Mouse (Mus musculus): ENCODE results near the gene Olfr1350. TPM values are rescaled to one million over a fixed set of nuclear protein-coding genes. Genes with fewer than 3 reads are reported as not detected.
"Not testable (repeated sequence)": the region's sequence is repeated elsewhere in the genome, so short reads cannot be mapped to it uniquely, and the experiment has no call there.

The Olfr1350 gene
- not detected for total RNA-seq (2021)
- long read RNA-seq, experiment 1: 0 reads
- long read RNA-seq, experiment 2: 0 reads

GRCm38 (mm10) chr7:6564541-6564940 lies at the start of gene Olfr1350:
TSS of gene Olfr1350 (plus strand) at chr7:6564841.
- DNase-seq (ENCODE audit: low spot score in 2 of 2): no peak

GRCm38 (mm10) chr7:6521666-6522065 lies 43.0 kb upstream of the Olfr1350 start:
- no peak for DNase-seq (ENCODE audit: low spot score in 2 of 2)

- DNase-seq (ENCODE audit: low spot score in 2 of 2): no peak
These were observed 41.8 kb upstream of the Olfr1350 start, which contains the start of gene Olfr1349 for GRCm38 (mm10) chr7:6522850-6523249. TSS of gene Olfr1349 (minus strand) at chr7:6522950.

- no peak for DNase-seq (ENCODE audit: low spot score in 2 of 2)
These were observed 39.6 kb upstream of the Olfr1350 start for GRCm38 (mm10) chr7:6525001-6525400.

- no peak for DNase-seq (ENCODE audit: low spot score in 2 of 2)
These were observed 38.5 kb upstream of the Olfr1350 start for GRCm38 (mm10) chr7:6526141-6526540.

- no peak for DNase-seq (ENCODE audit: low spot score in 2 of 2)
These were observed 21.6 kb downstream of the Olfr1350 start for GRCm38 (mm10) chr7:6586096-6586759.

- DNase-seq (ENCODE audit: low spot score in 2 of 2): not testable (repeated sequence)
These were observed 24.1 kb downstream of the Olfr1350 start for GRCm38 (mm10) chr7:6588766-6589165.

- DNase-seq (ENCODE audit: low spot score in 2 of 2): no peak
These were observed 38.7 kb downstream of the Olfr1350 start for GRCm38 (mm10) chr7:6603331-6603730.

Other genes with a start within 250 kb of the Olfr1350 start
- 1 to 10 TPM; 3.1 to 3.3 TPM for gene Zfp583, start 233.6 kb upstream of the Olfr1350 start, total RNA-seq (2021)
- gene Gm3854, start 221.1 kb upstream of the Olfr1350 start, total RNA-seq (2021): under 1 TPM; 0.53 to 0.80 TPM
- gene Zfp78, start 201.6 kb upstream of the Olfr1350 start, total RNA-seq (2021): 1 to 10 TPM; 2.1 to 3.3 TPM
- gene Zfp28, start 181.5 kb upstream of the Olfr1350 start, total RNA-seq (2021): 1 to 10 TPM; 2.1 to 3.3 TPM
- under 1 TPM; 0.38 to 0.73 TPM for gene Smim17, start 166.1 kb upstream of the Olfr1350 start, total RNA-seq (2021)
- not detected for gene Gm20715, start 154.6 kb upstream of the Olfr1350 start, total RNA-seq (2021)
- gene Olfr1344, start 126.2 kb upstream of the Olfr1350 start, total RNA-seq (2021): not detected
- not detected for gene Olfr1336, start 108.7 kb upstream of the Olfr1350 start, total RNA-seq (2021)
- not detected for gene Olfr1346, start 97.7 kb upstream of the Olfr1350 start, total RNA-seq (2021)
- not detected for gene Olfr5, start 77.9 kb upstream of the Olfr1350 start, total RNA-seq (2021)
- gene Olfr1347, start 65.1 kb upstream of the Olfr1350 start, total RNA-seq (2021): not detected
- gene Olfr1348, start 56.1 kb upstream of the Olfr1350 start, total RNA-seq (2021): not detected
- gene Olfr1349, start 41.9 kb upstream of the Olfr1350 start, total RNA-seq (2021): not detected
- 1 to 10 TPM; 1.1 to 3.5 TPM for gene Zim1, start 131.6 kb downstream of the Olfr1350 start, total RNA-seq (2021)
- gene Peg3, start 165.6 kb downstream of the Olfr1350 start, total RNA-seq (2021): 10 to 100 TPM; 24.5 to 32.1 TPM
- 1 to 10 TPM in 1 of 2 experiments, under 1 TPM in 1; 0.80 to 1.4 TPM for gene Usp29, start 165.7 kb downstream of the Olfr1350 start, total RNA-seq (2021)